Mouse (Mus musculus): ENCODE measurements at regions not wholly inside any gene's neighbourhood (a gene's known extent, or its start where the extent isn't known, plus 50 kb on each side); places are given as distances from the start of the nearest gene placed in this dataset.

DNA sequence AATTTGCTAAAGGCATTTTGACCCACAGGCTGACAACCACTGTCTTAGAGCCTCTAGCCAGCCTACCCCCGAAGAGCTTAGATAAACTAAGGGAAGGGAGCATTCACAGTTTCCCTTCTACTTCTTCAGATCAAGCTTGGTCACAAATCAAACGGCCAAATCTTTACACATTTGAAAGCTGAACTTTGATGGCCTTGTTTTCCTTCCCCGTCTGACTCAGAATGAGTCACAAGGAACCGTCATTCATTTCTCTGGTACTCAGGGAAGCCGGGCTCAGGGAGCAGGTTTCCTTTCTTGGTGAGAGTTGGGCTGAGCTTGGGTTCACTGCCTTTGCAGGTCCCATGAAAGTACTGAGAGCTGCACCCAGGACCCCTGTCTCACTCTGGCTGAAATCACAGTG, 418.5 kb upstream of the Gm10131 start:
- no peak overlapping the region for H3K4me3 ChIP-seq (ENCODE audit: control insufficient read depth in 1 of 2, insufficient read depth in 1 of 2, low read depth in 2 of 2, low read length in 2 of 2)
- no peak overlapping the region for H3K27ac ChIP-seq (ENCODE audit: control insufficient read depth, low read depth, low read length)
- H3K36me3 ChIP-seq (ENCODE audit: control insufficient read depth in 1 of 2, insufficient read depth in 2 of 2, low read length in 2 of 2), result no peaks in the 10 kb centered on the region
- H3K79me2 ChIP-seq (ENCODE audit: control insufficient read depth, insufficient read depth, low read length, poor library complexity), result no peaks in the 10 kb centered on the region
- no peaks in the 10 kb centered on the region for H3K4me1 ChIP-seq (ENCODE audit: control insufficient read depth in 1 of 2, insufficient read depth in 2 of 2, low read length in 2 of 2)
- H3K9ac ChIP-seq (ENCODE audit: control insufficient read depth, low read depth, low read length, poor library complexity, severe bottlenecking), result no peak overlapping the region
- TF ChIP-seq RAD21 (IDR thresholded peaks at IDR 0.05; ENCODE audit: low read depth, low read length) (no peak), CHD2 (IDR thresholded peaks at IDR 0.05; ENCODE audit: low read length) (no peak), CTCF (IDR thresholded peaks at IDR 0.05 in 2 of 3, conservative IDR thresholded peaks at IDR 0.05 in 1 of 3; ENCODE audit: control insufficient read depth in 1 of 3, insufficient read depth in 1 of 3, low read depth in 2 of 3, low read length in 3 of 3, poor library complexity in 1 of 3, severe bottlenecking in 1 of 3) (no peak), SIN3A (IDR thresholded peaks at IDR 0.05; ENCODE audit: low read length) (no peak), MXI1 (IDR thresholded peaks at IDR 0.05; ENCODE audit: low read depth, low read length) (no peak), ETS1 (IDR thresholded peaks at IDR 0.05; ENCODE audit: low read depth, low read length) (no peak), TAL1 (IDR thresholded peaks at IDR 0.05; ENCODE audit: low read length) (no peak), UBTF (IDR thresholded peaks at IDR 0.05; ENCODE audit: borderline replicate concordance, insufficient read depth, low read depth, low read length) (no peak)
- H3K9me3 ChIP-seq (replicated peaks; ENCODE audit: insufficient read depth, low read length), result no peaks in the 10 kb centered on the region
- H3K27me3 ChIP-seq (ENCODE audit: control insufficient read depth in 1 of 2, insufficient read depth in 2 of 2, low read length in 2 of 2), result no peaks in the 10 kb centered on the region
- DNase-seq (ENCODE audit: low read depth, low spot score), result no peak

DNA sequence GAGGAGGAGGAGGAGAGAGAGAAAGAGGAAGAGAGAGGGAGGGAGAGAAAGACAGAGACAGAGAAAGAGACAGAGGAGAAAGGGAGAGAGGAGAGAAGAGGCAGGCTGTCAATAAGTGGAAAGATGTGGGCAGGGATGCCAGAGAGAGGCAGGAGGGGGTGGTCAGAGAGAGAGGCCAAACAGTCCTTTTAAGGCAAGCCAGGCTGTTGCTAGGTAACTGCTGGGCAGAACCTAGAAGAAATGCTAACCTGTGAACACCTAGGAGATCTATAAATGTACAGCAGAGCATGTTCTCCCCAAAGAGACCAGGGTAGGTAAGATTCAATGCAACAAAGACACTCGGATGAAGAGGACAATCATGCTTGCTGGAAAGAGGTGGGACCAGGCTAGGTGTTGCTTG, 417.9 kb upstream of the Gm10131 start:
- no peak overlapping the region for H3K27ac ChIP-seq (ENCODE audit: control insufficient read depth, low read depth, low read length)

DNA sequence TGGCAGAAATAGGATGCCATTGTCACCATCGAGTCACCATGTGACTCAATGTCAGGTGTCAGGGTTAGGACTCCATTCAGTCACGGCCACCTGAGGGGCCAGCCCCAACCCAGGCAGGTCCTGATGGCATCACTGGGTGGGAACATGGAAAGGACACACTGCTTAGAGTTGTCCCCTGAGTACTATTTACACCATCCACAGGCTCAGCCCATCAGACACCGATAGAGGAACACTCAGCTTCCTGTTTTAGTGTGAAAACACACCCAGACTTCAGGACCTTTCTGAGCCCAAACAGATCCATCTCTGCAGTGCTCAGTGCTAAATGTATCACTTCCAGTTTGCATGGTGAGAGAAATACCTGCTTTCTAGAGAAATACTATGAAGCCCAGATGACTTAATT, 416.7 kb upstream of the Gm10131 start:
- DNase-seq (ENCODE audit: low read depth, low spot score), result no peak
- Histone ChIP-seq H3K36me3 (ENCODE audit: control insufficient read depth in 1 of 2, insufficient read depth in 2 of 2, low read length in 2 of 2) (no peaks in the 10 kb centered on the region), H3K9me3 (replicated peaks; ENCODE audit: insufficient read depth, low read length) (no peaks in the 10 kb centered on the region), H3K4me1 (ENCODE audit: control insufficient read depth in 1 of 2, insufficient read depth in 2 of 2, low read length in 2 of 2) (no peaks in the 10 kb centered on the region), H3K27ac (ENCODE audit: control insufficient read depth, low read depth, low read length) (no peak overlapping the region), H3K27me3 (ENCODE audit: control insufficient read depth in 1 of 2, insufficient read depth in 2 of 2, low read length in 2 of 2) (no peaks in the 10 kb centered on the region), H3K9ac (ENCODE audit: control insufficient read depth, low read depth, low read length, poor library complexity, severe bottlenecking) (no peak overlapping the region), H3K4me3 (ENCODE audit: control insufficient read depth in 1 of 2, insufficient read depth in 1 of 2, low read depth in 2 of 2, low read length in 2 of 2) (no peak overlapping the region), H3K79me2 (ENCODE audit: control insufficient read depth, insufficient read depth, low read length, poor library complexity) (no peaks in the 10 kb centered on the region)
- no peak for TF ChIP-seq POLR2AphosphoS5 (IDR thresholded peaks at IDR 0.05; ENCODE audit: borderline replicate concordance, low read depth, low read length)
- TF ChIP-seq GABPA (IDR thresholded peaks at IDR 0.05; ENCODE audit: low read depth, low read length), result no peak
- no peak for TF ChIP-seq JUND (IDR thresholded peaks at IDR 0.05; ENCODE audit: low read depth, low read length)

More for the DNA sequence above, 417.9 kb upstream of the Gm10131 start:
- H3K9ac ChIP-seq (ENCODE audit: control insufficient read depth, low read depth, low read length, poor library complexity, severe bottlenecking), result no peak overlapping the region
- no peak overlapping the region for H3K4me3 ChIP-seq (ENCODE audit: control insufficient read depth in 1 of 2, insufficient read depth in 1 of 2, low read depth in 2 of 2, low read length in 2 of 2)
- H3K36me3 ChIP-seq (ENCODE audit: control insufficient read depth in 1 of 2, insufficient read depth in 2 of 2, low read length in 2 of 2), result no peaks in the 10 kb centered on the region
- TF ChIP-seq ZKSCAN1 (IDR thresholded peaks at IDR 0.05; ENCODE audit: low read depth, low read length) (no peak), ZMIZ1 (IDR thresholded peaks at IDR 0.05; ENCODE audit: low read depth, low read length) (no peak), USF2 (IDR thresholded peaks at IDR 0.05; ENCODE audit: borderline replicate concordance in 1 of 2, insufficient read depth in 1 of 2, low read depth in 1 of 2, low read length in 2 of 2) (no peak)
- no peaks in the 10 kb centered on the region for H3K4me1 ChIP-seq (ENCODE audit: control insufficient read depth in 1 of 2, insufficient read depth in 2 of 2, low read length in 2 of 2)
- DNase-seq (ENCODE audit: low read depth, low spot score), result no peak
- H3K27me3 ChIP-seq (ENCODE audit: control insufficient read depth in 1 of 2, insufficient read depth in 2 of 2, low read length in 2 of 2), result no peaks in the 10 kb centered on the region
- H3K79me2 ChIP-seq (ENCODE audit: control insufficient read depth, insufficient read depth, low read length, poor library complexity), result no peaks in the 10 kb centered on the region
- no peaks in the 10 kb centered on the region for H3K9me3 ChIP-seq (replicated peaks; ENCODE audit: insufficient read depth, low read length)

Measured in MEL (cell line).